Comparison of ENCODE assay signal across 17 mouse cellular contexts in genomic region chr4:150241708-150242107, GRCm38 (mm10). TPM values are rescaled to one million over a fixed set of nuclear protein-coding genes. Genes with fewer than 3 reads are reported as not detected.
DNase-seq lines count a peak whose midpoint lies in the region; ATAC-seq and TF ChIP-seq lines count a peak whose summit lies in the region.
"Had no signal": no experiment of that assay in that cellular context is flagged by ENCODE, and none has a peak within 500 bp of the region (broad histone marks: within the 10 kb centered on the region; RNA-seq: fewer than 3 reads in every experiment).

No protein-coding gene starts in this region.

- no peak for ATAC-seq in forebrain, embryonic 16.5 days
- ATAC-seq in hindbrain, embryonic 11.5 days (ENCODE audit: low FRiP score), result no peak
- no peak for ATAC-seq in neural tube, embryonic 12.5 days (ENCODE audit: low FRiP score, low read depth)
- ATAC-seq in neural tube, embryonic 15.5 days (ENCODE audit: low FRiP score), result no peak
- ATAC-seq: Patski had no signal

- H3K4me1 ChIP-seq in forebrain, embryonic 10.5 days, result peaks cover 58% of the 10 kb centered on the region
- H3K4me1 ChIP-seq in forebrain, embryonic 16.5 days (replicated peaks; ENCODE audit: control insufficient read depth, insufficient read depth, low read length), result peaks cover 34% of the 10 kb centered on the region
- peaks cover 45% of the 10 kb centered on the region for H3K4me1 ChIP-seq in hindbrain, embryonic 10.5 days (replicated peaks)
- H3K4me1 ChIP-seq in hindbrain, embryonic 11.5 days (replicated peaks; ENCODE audit: control insufficient read depth, insufficient read depth, low read length), result peaks cover 4% of the 10 kb centered on the region; the same call in 1 of the 2 replicates
- H3K4me1 ChIP-seq in neural tube, embryonic 12.5 days, result peaks cover 42% of the 10 kb centered on the region
- H3K4me1 ChIP-seq in neural tube, embryonic 15.5 days, result peaks cover 56% of the 10 kb centered on the region

- peaks cover 82% of the 10 kb centered on the region for H3K36me3 ChIP-seq in forebrain, embryonic 10.5 days (replicated peaks)
- H3K36me3 ChIP-seq in forebrain, embryonic 16.5 days (ENCODE audit: control insufficient read depth, insufficient read depth), result peaks cover 21% of the 10 kb centered on the region
- H3K36me3 ChIP-seq in hindbrain, embryonic 10.5 days, result peaks cover 80% of the 10 kb centered on the region
- peaks cover 20% of the 10 kb centered on the region for H3K36me3 ChIP-seq in hindbrain, embryonic 11.5 days (ENCODE audit: control insufficient read depth, insufficient read depth, low read length)
- H3K36me3 ChIP-seq in neural tube, embryonic 12.5 days, result peaks cover 61% of the 10 kb centered on the region
- peaks cover 57% of the 10 kb centered on the region for H3K36me3 ChIP-seq in neural tube, embryonic 15.5 days
- H3K36me3 ChIP-seq in myocyte (ENCODE audit: control insufficient read depth, insufficient read depth), result peaks cover 71% of the 10 kb centered on the region

- peak overlapping the region; percentile 2; the same call in 1 of the 2 replicates for H3K4me3 ChIP-seq in forebrain, embryonic 10.5 days
- H3K4me3 ChIP-seq in forebrain, embryonic 16.5 days (replicated peaks; ENCODE audit: low read length), result no peak overlapping the region
- H3K4me3 ChIP-seq in hindbrain, embryonic 10.5 days, result no peak overlapping the region; the same call in 1 of the 2 replicates
- no peak overlapping the region for H3K4me3 ChIP-seq in hindbrain, embryonic 11.5 days (ENCODE audit: low read depth, low read length)
- no peak overlapping the region for H3K4me3 ChIP-seq in neural tube, embryonic 12.5 days
- H3K4me3 ChIP-seq in neural tube, embryonic 15.5 days (replicated peaks), result no peak overlapping the region
- H3K4me3 ChIP-seq in myocyte, result peak overlapping the region; percentile 99
- H3K4me3 ChIP-seq: heart, adult 2 months had no signal

- H3K79me2 ChIP-seq in myocyte (ENCODE audit: control insufficient read depth, insufficient read depth), result peaks cover 74% of the 10 kb centered on the region

- TF ChIP-seq POLR2A in myocyte (IDR thresholded peaks at IDR 0.05; ENCODE audit: insufficient read length, low read depth), result no peak

- no peak overlapping the region for H3ac ChIP-seq in myocyte (ENCODE audit: control insufficient read depth, insufficient read length)

- no peak overlapping the region for H3K4me2 ChIP-seq in forebrain, embryonic 16.5 days (ENCODE audit: low read length)
- H3K4me2 ChIP-seq in hindbrain, embryonic 11.5 days (replicated peaks; ENCODE audit: low read depth, low read length), result no peak overlapping the region
- no peak overlapping the region for H3K4me2 ChIP-seq in neural tube, embryonic 12.5 days (replicated peaks)
- no peak overlapping the region for H3K4me2 ChIP-seq in neural tube, embryonic 15.5 days
- H3K4me2 ChIP-seq in myocyte (ENCODE audit: low read depth), result peak overlapping the region; percentile 96

- no peak for DNase-seq in forebrain, embryonic 10.5 days (ENCODE audit: extremely low spot score, low spot score)
- no peak for DNase-seq in hindbrain, embryonic 10.5 days (ENCODE audit: low spot score)
- no peak for DNase-seq in hindbrain, embryonic 11.5 days (ENCODE audit: low spot score)
- DNase-seq in left cerebral cortex, adult 9 months (ENCODE audit: low spot score in 2 of 2), result no peak
- DNase-seq: adrenal gland, postnatal 10 days; cerebellum, adult 18-20 months; heart, adult 2 months; kidney, adult 2 months; lung, adult 18-20 months; right cerebral cortex, postnatal 25 days; thymus, postnatal 25 days had no signal

- no peak overlapping the region for H3K27ac ChIP-seq in forebrain, embryonic 10.5 days
- no peak overlapping the region for H3K27ac ChIP-seq in forebrain, embryonic 16.5 days (ENCODE audit: low read length)
- peak overlapping the region; percentile 6; the same call in 1 of the 2 replicates for H3K27ac ChIP-seq in hindbrain, embryonic 10.5 days
- H3K27ac ChIP-seq in hindbrain, embryonic 11.5 days (ENCODE audit: low read depth, low read length), result no peak overlapping the region
- no peak overlapping the region for H3K27ac ChIP-seq in neural tube, embryonic 12.5 days
- no peak overlapping the region for H3K27ac ChIP-seq in neural tube, embryonic 15.5 days (replicated peaks)
- H3K27ac ChIP-seq: heart, adult 2 months had no signal

- 70% methylated on average over 4 of the region's 4 CpGs for WGBS in forebrain, embryonic 10.5 days
- WGBS in forebrain, embryonic 16.5 days, result 33% methylated on average over 4 of the region's 4 CpGs
- WGBS in hindbrain, embryonic 10.5 days, result 77% methylated on average over 4 of the region's 4 CpGs
- WGBS in hindbrain, embryonic 11.5 days, result 72% methylated on average over 4 of the region's 4 CpGs
- WGBS in neural tube, embryonic 12.5 days, result 73% methylated on average over 4 of the region's 4 CpGs
- whole genome bisulfite sequencing in neural tube, embryonic 15.5 days, result 41% methylated on average over 4 of the region's 4 CpGs

- no peaks in the 10 kb centered on the region for H3K27me3 ChIP-seq in forebrain, embryonic 10.5 days (ENCODE audit: poor library complexity, severe bottlenecking)
- no peaks in the 10 kb centered on the region for H3K27me3 ChIP-seq in forebrain, embryonic 16.5 days (replicated peaks; ENCODE audit: control insufficient read depth, insufficient read depth, low read length)
- H3K27me3 ChIP-seq in hindbrain, embryonic 10.5 days (ENCODE audit: insufficient read depth, poor library complexity, severe bottlenecking), result no peaks in the 10 kb centered on the region
- no peaks in the 10 kb centered on the region for H3K27me3 ChIP-seq in hindbrain, embryonic 11.5 days (ENCODE audit: control insufficient read depth, insufficient read depth, low read length)
- H3K27me3 ChIP-seq in neural tube, embryonic 12.5 days (replicated peaks), result no peaks in the 10 kb centered on the region
- no peaks in the 10 kb centered on the region for H3K27me3 ChIP-seq in neural tube, embryonic 15.5 days (replicated peaks)
- H3K27me3 ChIP-seq in myocyte (ENCODE audit: control insufficient read depth, insufficient read depth, insufficient read length), result no peaks in the 10 kb centered on the region
- H3K27me3 ChIP-seq: Patski had no signal

- H3K9ac ChIP-seq in forebrain, embryonic 16.5 days (replicated peaks; ENCODE audit: low read depth, low read length), result no peak overlapping the region
- H3K9ac ChIP-seq in hindbrain, embryonic 11.5 days (ENCODE audit: low read depth, low read length), result no peak overlapping the region
- 0 out of 2 replicates have a peak overlapping the region, but pooled peaks have one; percentile 3 for H3K9ac ChIP-seq in neural tube, embryonic 12.5 days
- no peak overlapping the region for H3K9ac ChIP-seq in neural tube, embryonic 15.5 days (replicated peaks)

- H3K9me3 ChIP-seq in forebrain, embryonic 10.5 days, result no peaks in the 10 kb centered on the region
- H3K9me3 ChIP-seq in forebrain, embryonic 16.5 days (ENCODE audit: control insufficient read depth, low read length), result no peaks in the 10 kb centered on the region
- no peaks in the 10 kb centered on the region for H3K9me3 ChIP-seq in hindbrain, embryonic 10.5 days
- no peaks in the 10 kb centered on the region for H3K9me3 ChIP-seq in hindbrain, embryonic 11.5 days (ENCODE audit: control insufficient read depth, low read length)
- no peaks in the 10 kb centered on the region for H3K9me3 ChIP-seq in neural tube, embryonic 12.5 days
- no peaks in the 10 kb centered on the region for H3K9me3 ChIP-seq in neural tube, embryonic 15.5 days (replicated peaks)

TF ChIP-seq in myocyte, 11 proteins besides CTCF, POLR2A, EP300 and RAD21:
- TF ChIP-seq POLR2AphosphoS2 (IDR thresholded peaks at IDR 0.05; ENCODE audit: insufficient read length, low read depth), result no peak
- TF ChIP-seq USF1 (IDR thresholded peaks at IDR 0.05; ENCODE audit: low read depth), result no peak
- TF ChIP-seq MAX (IDR thresholded peaks at IDR 0.05; ENCODE audit: low read depth), result no peak
- TF ChIP-seq TCF3 (IDR thresholded peaks at IDR 0.05; ENCODE audit: insufficient read length, low read depth), result no peak
- no peak for TF ChIP-seq REST (IDR thresholded peaks at IDR 0.05; ENCODE audit: insufficient read depth, insufficient read length)
- TF ChIP-seq MYOD1 (IDR thresholded peaks at IDR 0.05; ENCODE audit: control insufficient read depth in 1 of 3, insufficient read length in 2 of 3, low read depth in 2 of 3), result no peak

RNA-seq across cellular contexts. Expression of gene Eno1, which starts 5.2 kb away (rescaled TPM):
- polyA plus RNA-seq in forebrain, embryonic 10.5 days (2016; fragmentation: Nextera tagmentation; extraction: Ambion mirVana), result 3,430 and 3,707 TPM in 2 replicates
- 979 and 980 TPM in 2 replicates for polyA plus RNA-seq in forebrain, embryonic 16.5 days (2015; fragmentation: Nextera tagmentation; extraction: Ambion mirVana)
- polyA plus RNA-seq in hindbrain, embryonic 10.5 days (2016; fragmentation: Nextera tagmentation; extraction: Ambion mirVana), result 2,517 and 3,327 TPM in 2 replicates
- polyA plus RNA-seq in hindbrain, embryonic 11.5 days (2014; fragmentation: Nextera tagmentation; extraction: Ambion mirVana), result 1,515 and 1,668 TPM in 2 replicates
- 1,428 and 1,431 TPM in 2 replicates for polyA plus RNA-seq in neural tube, embryonic 12.5 days (2016; fragmentation: Nextera tagmentation; extraction: Ambion mirVana)
- 1,173 and 1,202 TPM in 2 replicates for polyA plus RNA-seq in neural tube, embryonic 15.5 days (2015; fragmentation: Nextera tagmentation; extraction: Ambion mirVana)
- polyA plus RNA-seq in myocyte (2012; fragmentation: generic; extraction: Trizol), result 1,358 TPM

RNA-seq across cellular contexts. Expression of gene Rere, which starts 39.7 kb away (rescaled TPM):
- 26.8 and 31.1 TPM in 2 replicates for polyA plus RNA-seq in forebrain, embryonic 10.5 days (2016; fragmentation: Nextera tagmentation; extraction: Ambion mirVana)
- 25.2 and 34.5 TPM in 2 replicates for polyA plus RNA-seq in forebrain, embryonic 16.5 days (2015; fragmentation: Nextera tagmentation; extraction: Ambion mirVana)
- 29.4 and 40.4 TPM in 2 replicates for polyA plus RNA-seq in hindbrain, embryonic 10.5 days (2016; fragmentation: Nextera tagmentation; extraction: Ambion mirVana)
- 40.5 and 50.0 TPM in 2 replicates for polyA plus RNA-seq in hindbrain, embryonic 11.5 days (2014; fragmentation: Nextera tagmentation; extraction: Ambion mirVana)
- 55.5 and 57.2 TPM in 2 replicates for polyA plus RNA-seq in neural tube, embryonic 12.5 days (2016; fragmentation: Nextera tagmentation; extraction: Ambion mirVana)
- 31.8 and 34.6 TPM in 2 replicates for polyA plus RNA-seq in neural tube, embryonic 15.5 days (2015; fragmentation: Nextera tagmentation; extraction: Ambion mirVana)
- polyA plus RNA-seq in myocyte (2012; fragmentation: generic; extraction: Trizol), result 34.0 TPM

RNA-seq across cellular contexts. Expression of gene Car6, which starts 40.6 kb away (rescaled TPM):
- polyA plus RNA-seq in forebrain, embryonic 10.5 days (2016; fragmentation: Nextera tagmentation; extraction: Ambion mirVana), result 0.22 TPM in 1 of 2 replicates, not detected in the other
- not detected in 2 replicates for polyA plus RNA-seq in forebrain, embryonic 16.5 days (2015; fragmentation: Nextera tagmentation; extraction: Ambion mirVana)
- 0.14 TPM in 1 of 2 replicates, not detected in the other for polyA plus RNA-seq in hindbrain, embryonic 10.5 days (2016; fragmentation: Nextera tagmentation; extraction: Ambion mirVana)
- polyA plus RNA-seq in hindbrain, embryonic 11.5 days (2014; fragmentation: Nextera tagmentation; extraction: Ambion mirVana), result 0.21 TPM in 1 of 2 replicates, not detected in the other
- 0.38 TPM in 1 of 2 replicates, not detected in the other for polyA plus RNA-seq in neural tube, embryonic 12.5 days (2016; fragmentation: Nextera tagmentation; extraction: Ambion mirVana)
- polyA plus RNA-seq in neural tube, embryonic 15.5 days (2015; fragmentation: Nextera tagmentation; extraction: Ambion mirVana), result not detected in 2 replicates
- 52.7 TPM for polyA plus RNA-seq in myocyte (2012; fragmentation: generic; extraction: Trizol)
- polyA plus RNA-seq: heart, adult 2 months; kidney, adult 2 months; Patski; stomach, embryonic 14.5 days had no signal

Comparison
In these comparisons a context has a peak if more than half of its experiments do, and no peak if none do; other contexts are left out.
1. H3K4me3 ChIP-seq: peak in forebrain, embryonic 10.5 days (single experiment) and myocyte (single experiment); none in forebrain, embryonic 16.5 days (single experiment), hindbrain, embryonic 10.5 days (single experiment), hindbrain, embryonic 11.5 days (single experiment), neural tube, embryonic 12.5 days (single experiment) and neural tube, embryonic 15.5 days (single experiment).
2. RNA of gene Car6, which starts 40.6 kb away (polyA plus RNA-seq): 52.7 TPM in myocyte (single experiment); 0.38 TPM in neural tube, embryonic 12.5 days, 0.14 TPM in hindbrain, embryonic 10.5 days, 0.22 TPM in forebrain, embryonic 10.5 days, not detected in forebrain, embryonic 16.5 days, 0.21 TPM in hindbrain, embryonic 11.5 days and not detected in neural tube, embryonic 15.5 days; every median in the first group is over 10 times any median in the second.